Mouse (Mus musculus) liver, postnatal 0 days (tissue): ENCODE results near the gene Btk.

ENCODE experiments used
- CTCF ChIP-seq: sonication (generic); IDR thresholded peaks from 2 replicates; pipeline ENCODE4 v1.5.1; 2016; ENCODE audit warnings: antibody characterized with exemption, low read depth
- EP300 ChIP-seq: IDR thresholded peaks from 2 replicates; pipeline ENCODE4 v1.6.1; 2016; ENCODE audit warnings: antibody characterized with exemption, low read depth, mild to moderate bottlenecking

DNA sequence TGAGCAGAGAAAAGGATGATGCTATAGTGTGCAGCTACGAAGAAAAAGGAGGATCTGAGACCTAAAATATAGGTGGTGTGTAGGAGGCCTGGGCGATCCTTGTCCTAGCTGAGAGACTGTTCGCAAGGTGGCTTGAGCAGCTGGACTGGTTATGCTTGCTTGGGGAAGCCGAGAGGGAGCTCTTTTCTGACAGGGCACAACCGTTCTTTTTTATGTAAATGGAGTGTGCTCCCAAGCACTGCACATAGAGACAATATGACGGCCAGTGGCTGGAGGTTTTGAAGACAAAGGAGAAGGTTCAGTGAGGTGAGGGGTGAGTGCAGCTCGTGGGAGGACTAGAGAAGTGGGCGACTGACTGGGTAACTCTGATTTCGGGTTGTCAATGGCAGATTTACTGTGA, 36.3 kb upstream of the Btk start:
- TF ChIP-seq CTCF (no peak), EP300 (no peak)
